Mouse (Mus musculus): ENCODE results near the gene Mcm6.

Gene Mcm6

DNA sequence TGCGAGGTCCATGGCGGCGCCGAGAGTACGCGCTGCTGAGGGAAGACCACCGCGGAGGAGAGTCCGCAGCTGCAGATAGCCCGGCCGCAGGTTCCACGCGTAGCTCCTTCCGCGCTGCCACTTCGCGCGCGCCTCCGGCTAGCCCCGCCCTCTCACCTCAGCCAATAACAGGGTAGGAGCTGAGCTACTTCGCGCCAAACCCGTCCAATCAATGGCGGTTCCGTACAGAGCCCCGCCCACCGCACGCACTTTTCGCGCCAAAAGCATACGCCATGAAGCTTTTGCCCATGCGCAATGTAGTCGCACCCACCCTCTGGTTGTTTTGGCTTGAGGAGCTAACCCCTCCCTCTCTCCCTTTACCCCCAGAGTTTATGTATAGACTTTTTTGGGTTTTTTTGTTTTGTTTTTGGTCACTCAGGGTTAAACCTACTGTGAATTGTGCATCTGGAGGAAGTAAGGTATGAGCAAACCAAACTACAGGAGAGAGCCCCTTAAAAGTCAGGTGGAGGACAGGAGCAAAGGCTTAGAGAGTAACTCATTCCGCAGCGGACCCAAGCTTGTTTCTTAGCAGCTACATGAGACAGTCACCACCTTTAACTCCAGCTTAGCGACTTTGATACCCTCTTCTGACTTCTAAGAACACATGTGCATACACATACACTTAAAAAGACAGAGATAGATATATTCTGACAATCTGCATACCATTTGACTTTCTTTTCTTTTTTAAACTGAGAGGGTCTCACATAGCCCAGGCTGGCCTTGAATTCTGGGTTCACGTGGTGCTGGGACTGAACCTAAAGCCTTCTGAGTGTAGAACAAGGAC, at the start of gene Mcm6:
TSS of gene Mcm6 (minus strand) at position 111 of the 823 bp plus-strand sequence.
- DNase-seq (ENCODE audit: low read depth, low spot score) = peak; percentile 90

DNA sequence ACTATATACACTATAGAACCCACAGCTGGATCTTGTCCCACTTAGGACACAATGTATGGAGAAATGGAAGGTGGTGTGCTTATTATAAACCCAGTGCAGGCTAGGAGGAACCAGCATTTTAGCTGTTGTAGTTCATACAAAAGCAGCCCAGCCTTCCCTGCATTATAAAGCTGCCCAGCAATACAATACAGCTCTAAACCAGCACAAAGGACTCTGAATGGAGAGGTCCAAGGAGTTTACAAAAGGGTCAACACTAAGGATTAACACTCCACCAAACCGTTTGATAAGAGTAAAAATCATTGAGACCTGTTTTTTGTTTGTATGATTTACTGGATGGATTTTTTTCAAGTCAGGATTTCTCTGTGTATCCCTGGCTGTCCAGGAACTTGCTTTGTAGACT, 47.4 kb upstream of the Mcm6 start:
- no peak for DNase-seq (ENCODE audit: low read depth, low spot score)

DNA sequence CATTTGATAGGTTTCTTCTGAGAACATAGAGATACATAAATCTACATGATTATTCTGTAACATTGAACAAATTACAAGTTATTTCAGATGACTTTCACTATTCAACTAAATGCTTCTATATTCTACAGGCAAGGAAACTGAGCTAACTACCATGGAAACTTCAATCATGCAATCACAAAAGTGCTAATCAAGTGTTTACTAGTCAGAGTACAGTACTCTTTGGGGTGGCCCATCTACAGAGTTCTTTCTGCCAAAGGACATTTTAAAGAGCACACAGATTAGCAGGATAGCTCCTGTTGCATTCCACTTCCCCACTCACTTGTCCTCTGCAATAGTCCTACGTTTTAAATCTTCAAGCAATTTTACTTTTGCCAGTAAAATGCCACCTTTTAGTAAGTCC, 46.2 kb upstream of the Mcm6 start:
- DNase-seq (ENCODE audit: low read depth, low spot score) = no peak

DNA sequence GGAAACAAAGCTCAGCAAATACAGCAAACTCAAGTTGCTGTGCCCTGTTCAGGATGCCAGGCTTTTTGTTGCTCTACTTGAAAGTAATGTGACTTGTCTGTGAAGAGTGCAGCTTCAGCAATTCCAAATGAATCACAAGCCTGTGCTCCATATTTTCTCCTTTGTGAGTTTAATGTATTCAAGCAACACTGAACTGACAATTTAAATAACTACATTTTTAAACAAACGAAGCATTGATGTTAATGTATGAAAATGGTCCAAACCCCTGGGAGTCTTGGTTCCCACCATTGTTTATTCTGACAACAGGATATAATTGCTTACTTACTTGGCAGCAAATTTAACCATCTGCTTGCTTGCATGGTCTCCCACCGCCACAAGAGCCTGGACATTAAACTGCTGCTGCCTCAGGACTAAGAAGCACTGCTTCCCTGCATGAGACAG, 45.6 kb upstream of the Mcm6 start:
- DNase-seq (ENCODE audit: low read depth, low spot score) = no peak

DNA sequence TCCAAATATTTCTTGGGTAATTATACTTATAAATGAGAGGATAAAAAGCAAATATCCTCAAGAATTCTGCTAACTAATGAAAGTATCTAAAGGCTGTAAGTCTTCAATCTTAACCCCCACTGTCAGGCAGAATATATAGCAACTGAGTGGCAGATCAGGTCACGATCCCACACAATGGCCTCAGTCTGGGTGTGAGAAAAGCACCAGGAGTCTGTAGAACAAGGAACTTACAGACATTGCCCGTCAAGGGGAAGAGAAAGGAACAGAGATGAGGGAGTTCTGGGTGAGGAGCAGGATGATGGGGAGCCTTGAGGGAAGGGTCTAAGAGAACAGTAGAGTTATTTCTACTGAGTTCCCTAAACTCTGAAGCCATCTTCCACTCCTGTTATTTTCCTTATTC, 41.5 kb upstream of the Mcm6 start:
- DNase-seq (ENCODE audit: low read depth, low spot score) = no peak

GRCm38 (mm10) chr1:128399941-128400915, 40.8 kb upstream of the Mcm6 start:
- DNase-seq (ENCODE audit: low read depth, low spot score) = no peak

GRCm38 (mm10) chr1:128398738-128399445, 39.4 kb upstream of the Mcm6 start:
- no peak for DNase-seq (ENCODE audit: low read depth, low spot score)

DNA sequence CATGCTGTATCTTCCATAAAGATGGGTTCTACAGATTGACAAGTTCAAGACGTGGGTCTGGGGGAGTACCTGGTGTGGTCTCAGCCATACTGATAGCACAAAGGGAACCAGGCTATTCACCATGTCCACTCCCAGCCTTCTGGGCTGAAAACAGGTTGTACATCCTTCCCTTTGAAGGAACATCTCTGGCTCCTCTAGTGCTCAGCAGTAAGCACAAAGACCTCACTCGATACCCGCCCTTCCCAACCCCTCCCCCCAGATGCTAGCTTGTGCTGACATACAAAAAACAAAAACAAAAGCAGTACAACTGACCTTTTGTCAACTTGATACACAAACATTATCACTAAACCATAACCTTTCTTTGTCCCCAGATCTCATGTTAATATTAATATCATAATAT, 35.2 kb upstream of the Mcm6 start:
- DNase-seq (ENCODE audit: low read depth, low spot score) = no peak

GRCm38 (mm10) chr1:128392382-128392781, 32.9 kb upstream of the Mcm6 start:
- no peak for DNase-seq (ENCODE audit: low read depth, low spot score)

DNA sequence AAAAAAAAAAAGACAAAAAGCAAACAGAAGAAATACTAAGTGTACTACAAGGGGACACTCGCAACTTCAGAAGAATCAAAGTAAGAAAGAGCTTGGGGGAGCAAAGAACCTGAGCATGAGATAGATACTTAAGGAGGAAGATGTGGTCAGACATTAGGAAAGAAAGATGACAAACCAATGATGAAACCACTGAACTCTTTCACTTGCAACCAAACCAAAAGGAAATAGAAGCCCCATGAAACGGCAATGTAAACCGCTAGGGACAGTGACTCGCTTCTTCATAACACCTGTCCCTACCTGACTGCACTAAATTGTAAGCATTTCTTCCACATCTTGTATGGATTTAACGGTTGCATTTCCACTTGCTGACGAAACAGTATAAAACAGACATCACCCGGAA, 27.0 kb upstream of the Mcm6 start:
- DNase-seq (ENCODE audit: low read depth, low spot score) = no peak

DNA sequence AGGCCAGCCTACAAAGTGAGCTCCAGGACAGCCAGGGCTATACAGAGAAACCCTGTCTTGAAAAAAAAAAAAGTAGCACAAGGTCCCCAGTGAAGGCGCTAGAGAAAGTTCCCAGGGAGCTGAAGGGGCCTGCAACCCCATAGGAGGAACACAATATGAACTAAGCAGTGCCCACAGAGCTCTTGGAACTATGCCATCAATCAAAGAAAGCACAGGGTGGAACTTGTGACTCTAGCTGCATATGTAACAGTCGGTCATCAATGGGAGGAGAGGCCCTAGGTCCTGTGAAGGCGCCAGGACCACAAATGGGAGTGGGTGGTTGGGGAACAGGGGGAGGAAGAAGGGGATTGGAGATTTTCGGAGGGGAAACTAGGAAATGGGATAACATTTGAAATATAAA, 17.4 kb upstream of the Mcm6 start:
- no peak for DNase-seq (ENCODE audit: low read depth, low spot score)

- no peak for DNase-seq (ENCODE audit: low read depth, low spot score)
Measured at GRCm38 (mm10) chr1:128372143-128372860, 12.8 kb upstream of the Mcm6 start.

- DNase-seq (ENCODE audit: low read depth, low spot score) = peak; percentile 12
Measured at GRCm38 (mm10) chr1:128368732-128369441, 9.4 kb upstream of the Mcm6 start.

- DNase-seq (ENCODE audit: low read depth, low spot score) = peak; percentile 6
Measured at GRCm38 (mm10) chr1:128360601-128361000, 1.1 kb upstream of the Mcm6 start.

GRCm38 (mm10) chr1:128358916-128359553, 429 bp downstream of the Mcm6 start:
- peak; percentile 12 for DNase-seq (ENCODE audit: low read depth, low spot score)

- DNase-seq (ENCODE audit: low read depth, low spot score) = peak; percentile 25
Measured at GRCm38 (mm10) chr1:128358276-128358675, 1.2 kb downstream of the Mcm6 start.

- peak; percentile 26 for DNase-seq (ENCODE audit: low read depth, low spot score)
Measured at GRCm38 (mm10) chr1:128357452-128357851, 2.0 kb downstream of the Mcm6 start.

- no peak for DNase-seq (ENCODE audit: low read depth, low spot score)
Measured at GRCm38 (mm10) chr1:128353092-128353491, 6.4 kb downstream of the Mcm6 start.

GRCm38 (mm10) chr1:128344232-128344631, 15.2 kb downstream of the Mcm6 start:
- no peak for DNase-seq (ENCODE audit: low read depth, low spot score)
